Mouse (Mus musculus): ENCODE measurements around the gene Myt1l. TPM values are rescaled to one million over a fixed set of nuclear protein-coding genes. Genes with fewer than 3 reads are reported as not detected.

Gene Myt1l
- polyA plus RNA-seq, 1 experiment from 2014 or later: 228 TPM

DNA sequence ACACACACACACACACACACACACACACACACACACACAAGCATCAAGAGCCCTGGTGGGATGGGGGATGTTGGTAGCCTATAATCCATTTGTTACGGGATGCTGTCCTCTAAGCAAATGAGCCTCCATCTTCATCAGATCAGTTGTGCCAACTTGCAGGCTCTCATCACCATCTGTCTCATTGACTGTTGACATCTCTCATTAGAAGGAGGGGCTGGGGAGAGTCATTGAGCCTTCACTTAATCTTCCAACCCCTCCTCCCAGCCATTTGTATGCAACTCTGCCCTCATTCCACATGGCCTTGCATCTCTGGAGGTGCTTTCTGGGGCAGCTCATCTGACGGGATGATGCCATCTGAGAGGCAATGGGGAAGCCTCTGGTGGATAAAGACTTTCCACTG, 200.1 kb downstream of the Myt1l start:
- no peaks in the 10 kb centered on the region for H3K9me3 ChIP-seq (replicated peaks)
- H3K27me3 ChIP-seq (replicated peaks): no peaks in the 10 kb centered on the region
- WGBS: 66% methylated on average over 2 of the region's 2 CpGs
- no peak overlapping the region for H3K4me2 ChIP-seq
- H3K9ac ChIP-seq (replicated peaks): no peak overlapping the region
- no peak for ATAC-seq (ENCODE audit: low FRiP score)
- no peak overlapping the region for H3K27ac ChIP-seq (replicated peaks)
- peaks cover 4% of the 10 kb centered on the region; the same call in 1 of the 2 replicates for H3K36me3 ChIP-seq
- peaks cover 9% of the 10 kb centered on the region for H3K4me1 ChIP-seq
- H3K4me3 ChIP-seq (replicated peaks): no peak overlapping the region

DNA sequence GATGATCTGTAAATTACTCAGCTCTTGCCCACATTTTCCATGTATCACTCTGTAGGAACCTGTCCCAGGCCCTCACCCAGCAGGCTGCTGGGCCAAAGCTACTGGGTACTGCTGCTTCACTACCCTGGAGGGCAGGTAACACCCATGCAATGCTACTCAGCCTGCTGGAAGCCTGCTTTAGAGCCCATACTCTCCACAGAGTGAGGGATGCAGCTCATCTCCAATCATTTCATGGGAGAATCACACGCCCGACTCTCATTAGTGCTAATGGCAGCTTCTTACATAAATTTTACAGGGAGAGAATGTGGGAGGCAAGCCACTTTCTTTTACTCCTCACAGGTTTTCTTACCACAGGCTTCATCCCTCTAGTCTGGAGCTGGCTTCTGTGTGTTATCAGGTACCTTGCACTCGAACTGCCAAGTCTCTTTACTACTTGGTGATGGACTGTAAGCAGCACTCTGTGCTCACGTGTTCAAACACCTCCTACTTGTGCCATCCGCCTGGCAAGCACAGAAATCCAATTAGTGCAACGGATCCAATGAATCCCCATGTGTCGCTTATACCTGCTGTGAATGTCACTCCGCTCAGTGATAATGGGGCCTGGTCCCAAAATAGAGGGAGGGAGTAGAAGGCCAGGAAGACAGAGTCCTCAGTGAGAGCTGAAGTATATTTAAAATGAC, 212.3 kb downstream of the Myt1l start:
- H3K4me3 ChIP-seq (replicated peaks): no peak overlapping the region
- H3K4me1 ChIP-seq: peaks cover 24% of the 10 kb centered on the region
- no peaks in the 10 kb centered on the region for H3K27me3 ChIP-seq (replicated peaks)
- peak overlapping the region; percentile 68 for H3K27ac ChIP-seq (replicated peaks)
- H3K9ac ChIP-seq (replicated peaks): no peak overlapping the region
- ATAC-seq (ENCODE audit: low FRiP score): peak; percentile 66
- WGBS: 37% methylated on average over 8 of the region's 8 CpGs
- H3K36me3 ChIP-seq: no peaks in the 10 kb centered on the region
- no peaks in the 10 kb centered on the region for H3K9me3 ChIP-seq (replicated peaks)
- no peak overlapping the region for H3K4me2 ChIP-seq

DNA sequence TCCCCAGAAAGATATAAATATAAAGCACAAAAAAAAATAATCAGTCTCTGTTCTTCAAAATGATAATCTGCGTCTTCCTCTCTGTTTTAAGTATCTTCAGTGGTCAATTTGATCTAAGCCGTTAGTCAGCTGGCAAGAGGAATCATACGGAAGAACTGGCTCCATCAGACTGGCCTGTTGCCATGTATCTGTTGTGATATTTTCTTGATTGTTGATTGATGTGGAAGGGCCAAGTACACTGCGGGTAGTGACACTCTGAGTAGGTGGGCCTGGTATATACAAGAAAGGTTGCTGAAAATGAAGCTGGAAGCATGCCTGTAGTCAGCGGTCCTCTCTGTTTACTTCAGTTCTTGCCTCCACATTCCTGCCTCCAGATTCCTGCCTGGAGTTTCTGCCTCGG, 213.0 kb downstream of the Myt1l start:
- H3K27me3 ChIP-seq (replicated peaks): no peaks in the 10 kb centered on the region
- no peaks in the 10 kb centered on the region for H3K9me3 ChIP-seq (replicated peaks)
- WGBS: 78% methylated on average over 6 of the region's 6 CpGs
- no peak for ATAC-seq (ENCODE audit: low FRiP score)
- H3K36me3 ChIP-seq: no peaks in the 10 kb centered on the region
- H3K4me2 ChIP-seq: no peak overlapping the region
- no peak overlapping the region for H3K4me3 ChIP-seq (replicated peaks)
- peaks cover 24% of the 10 kb centered on the region for H3K4me1 ChIP-seq
- H3K27ac ChIP-seq (replicated peaks): peak overlapping the region; percentile 68
- no peak overlapping the region for H3K9ac ChIP-seq (replicated peaks)

DNA sequence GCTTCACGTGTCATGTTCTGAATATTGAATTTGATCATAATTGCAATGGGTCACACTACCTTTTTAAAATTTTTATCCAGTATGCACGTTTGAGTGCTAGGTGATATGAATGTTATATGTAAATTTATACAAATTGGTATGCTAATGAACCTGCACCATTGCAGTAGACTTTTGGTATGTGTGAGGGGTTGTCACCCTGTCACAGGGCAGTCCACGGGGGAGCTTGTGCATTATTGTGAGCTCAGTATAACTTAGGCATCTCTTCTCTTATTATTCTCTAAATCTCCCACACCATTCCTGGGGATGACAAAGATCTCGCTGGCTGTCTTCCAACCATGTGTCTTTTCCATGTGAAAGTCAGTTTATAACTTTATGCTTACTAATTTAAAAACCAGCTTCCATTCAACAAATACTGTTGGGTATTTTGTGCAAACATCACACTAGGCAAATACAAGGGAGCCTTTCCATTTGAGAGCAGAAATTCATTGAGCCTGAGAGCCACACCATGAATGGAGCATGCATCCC, 222.5 kb downstream of the Myt1l start:
- WGBS: 78% methylated on average over 4 of the region's 4 CpGs
- Histone ChIP-seq H3K27ac (replicated peaks) (no peak overlapping the region), H3K36me3 (no peaks in the 10 kb centered on the region), H3K9ac (replicated peaks) (no peak overlapping the region), H3K4me2 (no peak overlapping the region), H3K27me3 (replicated peaks) (no peaks in the 10 kb centered on the region), H3K4me3 (replicated peaks) (no peak overlapping the region), H3K4me1 (no peaks in the 10 kb centered on the region), H3K9me3 (replicated peaks) (no peaks in the 10 kb centered on the region)
- no peak for ATAC-seq (ENCODE audit: low FRiP score)

GRCm38 (mm10) chr12:29755086-29755871, 227.1 kb downstream of the Myt1l start:
- Histone ChIP-seq H3K9me3 (replicated peaks) (no peaks in the 10 kb centered on the region), H3K9ac (replicated peaks) (no peak overlapping the region), H3K4me3 (replicated peaks) (no peak overlapping the region), H3K36me3 (no peaks in the 10 kb centered on the region), H3K27me3 (replicated peaks) (no peaks in the 10 kb centered on the region), H3K4me2 (no peak overlapping the region), H3K27ac (replicated peaks) (no peak overlapping the region), H3K4me1 (no peaks in the 10 kb centered on the region)
- ATAC-seq (ENCODE audit: low FRiP score): no peak
- WGBS: 88% methylated on average over 5 of the region's 5 CpGs

- Histone ChIP-seq H3K27me3 (replicated peaks) (no peaks in the 10 kb centered on the region), H3K9me3 (replicated peaks) (no peaks in the 10 kb centered on the region), H3K36me3 (no peaks in the 10 kb centered on the region), H3K4me1 (0 out of 2 replicates have a peak, but pooled peaks cover 3% of the 10 kb centered on the region), H3K4me2 (no peak overlapping the region), H3K9ac (replicated peaks) (no peak overlapping the region), H3K27ac (replicated peaks) (no peak overlapping the region), H3K4me3 (replicated peaks) (no peak overlapping the region)
- 85% methylated on average over 3 of the region's 3 CpGs for WGBS
- no peak for ATAC-seq (ENCODE audit: low FRiP score)
Measured at GRCm38 (mm10) chr12:29755872-29756265, 227.7 kb downstream of the Myt1l start.

DNA sequence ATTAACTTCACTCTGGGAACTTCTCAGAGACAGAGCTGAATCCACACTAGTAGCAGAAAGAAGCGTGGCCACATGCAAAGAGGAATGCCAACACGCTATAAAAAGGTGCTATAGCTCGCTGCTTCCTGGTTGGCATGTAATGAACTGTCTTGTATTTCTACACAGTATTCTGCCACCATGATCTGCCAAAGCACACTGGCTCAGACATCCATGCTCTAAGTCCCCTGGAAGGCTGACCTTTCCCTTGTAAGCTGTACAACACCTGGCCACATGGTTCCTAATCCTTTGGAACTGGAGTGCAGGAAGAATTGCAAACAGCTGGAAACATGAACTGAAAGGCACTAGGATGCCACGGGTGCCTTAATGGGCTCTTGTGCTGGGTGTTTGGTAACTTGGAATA, 232.4 kb downstream of the Myt1l start:
- Histone ChIP-seq H3K4me3 (replicated peaks) (no peak overlapping the region), H3K4me2 (no peak overlapping the region), H3K27me3 (replicated peaks) (no peaks in the 10 kb centered on the region), H3K9ac (replicated peaks) (no peak overlapping the region), H3K9me3 (replicated peaks) (no peaks in the 10 kb centered on the region), H3K4me1 (0 out of 2 replicates have a peak, but pooled peaks cover 3% of the 10 kb centered on the region), H3K27ac (replicated peaks) (peak overlapping the region; percentile 48; the same call in 1 of the 2 replicates), H3K36me3 (no peaks in the 10 kb centered on the region)
- WGBS: 79% methylated on average over 4 of the region's 4 CpGs
- no peak for ATAC-seq (ENCODE audit: low FRiP score)

DNA sequence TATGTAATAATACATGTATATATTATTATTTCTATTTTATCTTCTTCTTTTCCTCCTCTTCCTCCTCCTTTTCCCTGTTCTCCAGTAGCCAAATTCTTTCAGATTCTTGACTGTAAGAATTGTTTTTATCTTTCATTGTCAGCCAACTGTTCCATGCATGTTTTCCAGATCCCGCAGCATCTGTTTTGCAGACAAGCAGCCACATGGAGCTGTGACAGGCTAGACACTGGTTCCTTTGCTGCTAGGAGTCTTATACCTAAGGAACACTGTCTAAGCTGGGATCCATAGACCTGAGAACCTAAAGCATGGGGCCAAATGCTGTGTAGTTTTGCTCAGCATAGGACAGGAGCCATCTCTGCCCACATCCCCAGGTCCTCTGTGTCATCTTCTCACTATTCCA, 238.0 kb downstream of the Myt1l start:
- H3K36me3 ChIP-seq: no peaks in the 10 kb centered on the region
- H3K9me3 ChIP-seq (replicated peaks): no peaks in the 10 kb centered on the region
- WGBS: 100% methylated on average over 1 of the region's 1 CpGs
- no peak for ATAC-seq (ENCODE audit: low FRiP score)
- H3K9ac ChIP-seq (replicated peaks): no peak overlapping the region
- peaks cover 14% of the 10 kb centered on the region for H3K4me1 ChIP-seq
- H3K27ac ChIP-seq (replicated peaks): no peak overlapping the region
- no peaks in the 10 kb centered on the region for H3K27me3 ChIP-seq (replicated peaks)
- no peak overlapping the region for H3K4me3 ChIP-seq (replicated peaks)
- no peak overlapping the region for H3K4me2 ChIP-seq

DNA sequence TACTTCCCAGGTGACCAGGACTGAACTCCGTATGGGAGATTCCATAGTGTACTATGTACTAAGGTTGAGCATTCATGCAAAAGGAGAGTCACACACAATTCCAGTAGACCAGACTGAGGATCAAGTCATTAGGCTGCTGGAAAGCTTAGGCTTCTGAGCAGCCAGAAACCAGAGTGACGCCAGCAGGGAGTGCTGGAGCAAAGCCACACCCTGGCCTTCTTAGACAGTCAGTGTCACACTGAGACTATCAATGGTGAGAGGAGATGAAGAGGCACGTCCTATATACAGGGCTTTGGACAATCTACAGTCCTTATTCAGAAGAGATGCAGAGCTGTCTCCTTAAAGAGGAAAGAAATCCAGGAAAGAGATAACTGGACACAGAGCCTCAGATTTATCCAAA, 243.6 kb downstream of the Myt1l start:
- Histone ChIP-seq H3K9me3 (replicated peaks) (no peaks in the 10 kb centered on the region), H3K4me1 (peaks cover 20% of the 10 kb centered on the region), H3K4me3 (replicated peaks) (no peak overlapping the region), H3K9ac (replicated peaks) (no peak overlapping the region), H3K36me3 (no peaks in the 10 kb centered on the region), H3K27ac (replicated peaks) (0 out of 2 replicates have a peak overlapping the region, but pooled peaks have one; percentile 33), H3K27me3 (replicated peaks) (no peaks in the 10 kb centered on the region), H3K4me2 (no peak overlapping the region)
- ATAC-seq (ENCODE audit: low FRiP score): no peak
- WGBS: 81% methylated on average over 3 of the region's 3 CpGs

DNA sequence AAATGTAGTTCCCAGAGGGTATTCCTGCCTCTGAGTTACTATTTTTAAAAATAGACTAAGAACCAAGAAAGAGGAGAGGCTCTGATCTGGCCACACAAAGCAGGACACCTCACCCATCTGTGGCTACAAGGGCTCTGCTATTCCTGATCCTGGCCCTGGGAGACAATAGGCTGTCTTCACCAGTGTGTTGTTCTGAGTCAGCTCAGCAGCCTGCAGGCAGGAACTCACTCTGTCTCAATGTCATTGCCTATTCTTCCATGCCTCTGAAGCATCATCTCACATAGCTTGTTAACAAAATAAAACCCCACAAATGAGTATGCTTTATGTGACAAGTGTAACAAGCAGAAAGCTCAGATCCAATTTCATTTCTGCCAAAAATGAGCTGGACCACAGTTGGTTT, 244.2 kb downstream of the Myt1l start:
- Histone ChIP-seq H3K27me3 (replicated peaks) (no peaks in the 10 kb centered on the region), H3K36me3 (no peaks in the 10 kb centered on the region), H3K27ac (replicated peaks) (0 out of 2 replicates have a peak overlapping the region, but pooled peaks have one; percentile 33), H3K4me1 (peaks cover 20% of the 10 kb centered on the region), H3K4me3 (replicated peaks) (no peak overlapping the region), H3K9me3 (replicated peaks) (no peaks in the 10 kb centered on the region), H3K4me2 (no peak overlapping the region), H3K9ac (replicated peaks) (no peak overlapping the region)
- ATAC-seq (ENCODE audit: low FRiP score): no peak

DNA sequence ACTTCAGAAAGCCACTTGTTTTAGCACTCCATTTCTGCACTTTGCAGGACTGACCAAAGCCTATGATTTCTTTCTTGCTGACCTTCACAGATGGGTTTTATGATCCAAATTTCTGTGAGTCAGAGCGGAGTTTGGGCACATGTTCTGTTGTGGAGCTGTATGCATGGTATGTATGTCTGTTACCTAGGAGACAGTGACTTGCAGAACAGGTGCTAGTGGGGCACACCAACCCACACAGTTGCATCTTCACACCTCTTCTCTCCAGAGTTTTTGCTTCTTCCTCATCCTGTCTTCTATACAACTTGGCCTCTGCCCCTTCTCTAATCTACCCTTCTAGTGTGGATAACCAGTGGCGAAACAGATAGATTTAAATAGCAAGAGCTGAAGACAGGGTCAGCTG, 250.7 kb downstream of the Myt1l start:
- Histone ChIP-seq H3K9ac (replicated peaks) (no peak overlapping the region), H3K36me3 (no peaks in the 10 kb centered on the region), H3K27ac (replicated peaks) (no peak overlapping the region), H3K27me3 (replicated peaks) (no peaks in the 10 kb centered on the region), H3K9me3 (replicated peaks) (no peaks in the 10 kb centered on the region), H3K4me1 (0 out of 2 replicates have a peak, but pooled peaks cover 6% of the 10 kb centered on the region), H3K4me3 (replicated peaks) (no peak overlapping the region), H3K4me2 (no peak overlapping the region)
- WGBS: 89% methylated on average over 2 of the region's 2 CpGs
- ATAC-seq (ENCODE audit: low FRiP score): no peak
